Mouse (Mus musculus) midbrain, postnatal 0 days (tissue): ENCODE data around the gene Nudt3. TPM values are rescaled to one million over a fixed set of nuclear protein-coding genes. Genes with fewer than 3 reads are reported as not detected.

ENCODE experiments used
- ATAC-seq: fragments of 200-750 bp; cut with Nextera tagmentation; 2 replicates; pipeline ENCODE4 v1.8.0; 2017; ENCODE audit warnings: moderate number of reproducible peaks, mild to moderate bottlenecking, moderate TSS enrichment, moderate library complexity; ENCODE audit not compliant: low FRiP score
- DNase-seq: peaks from one replicate; pipeline ENCODE4 v3.0.0-alpha.2; 2015; ENCODE audit warnings: low spot score
- H3K27ac ChIP-seq: fragments of 300-500 bp; sonication (generic); 2 replicates; pipeline ENCODE4 v1.5.1; 2014; ENCODE audit warnings: low read depth, mild to moderate bottlenecking, low read length, mixed read lengths
- H3K27me3 ChIP-seq: fragments of 300-500 bp; sonication (generic); 2 replicates; pipeline ENCODE4 v1.6.1; 2014; ENCODE audit warnings: low read length, control low read depth, mixed read lengths; ENCODE audit not compliant: insufficient read depth
- H3K36me3 ChIP-seq: fragments of 300-500 bp; sonication (generic); 2 replicates; pipeline ENCODE4 v1.6.1; 2014; ENCODE audit warnings: low read length, control low read depth, mixed read lengths; ENCODE audit not compliant: insufficient read depth
- H3K4me1 ChIP-seq: fragments of 300-500 bp; sonication (generic); 2 replicates; pipeline ENCODE4 v1.6.1; 2014; ENCODE audit warnings: mild to moderate bottlenecking, control low read depth, antibody characterized with exemption, low read length, mixed read lengths; ENCODE audit not compliant: insufficient read depth
- H3K4me2 ChIP-seq: fragments of 300-500 bp; sonication (generic); 2 replicates; pipeline ENCODE4 v1.6.1; 2014; ENCODE audit warnings: low read depth, mild to moderate bottlenecking, low read length, mixed read lengths; ENCODE audit not compliant: poor library complexity, severe bottlenecking
- H3K4me3 ChIP-seq: fragments of 300-500 bp; sonication (generic); 2 replicates; pipeline ENCODE4 v1.5.1; 2014; ENCODE audit warnings: low read depth, mild to moderate bottlenecking, low read length, moderate library complexity
- H3K9ac ChIP-seq: fragments of 300-500 bp; sonication (generic); replicated peaks from 2 replicates; pipeline ENCODE4 v1.6.1; 2014; ENCODE audit warnings: mild to moderate bottlenecking, low read length, moderate library complexity, mixed read lengths; ENCODE audit not compliant: poor library complexity, severe bottlenecking
- H3K9me3 ChIP-seq: fragments of 300-500 bp; sonication (generic); 2 replicates; pipeline ENCODE4 v1.6.1; 2016; ENCODE audit warnings: low read length, control low read depth
- CTCF ChIP-seq: IDR thresholded peaks from 2 replicates; pipeline ENCODE4 v1.5.1; 2016; ENCODE audit warnings: antibody characterized with exemption, mild to moderate bottlenecking
- WGBS: fragments of 180-500 bp; shearing (Covaris S2); extraction: QIAGEN DNeasy Blood & Tissue Kit; methylation state at CpG from one replicate; pipeline ENCODE4 v1.1.7; 2014; 5-methylcytosine and 5-hydroxymethylcytosine counted together
- polyA plus RNA-seq: library from polyadenylated mRNA; unstranded; fragments of >200 nt; fragmentation: Nextera tagmentation; extraction: Ambion mirVana; gene quantifications from 2 replicates; pipeline ENCODE4 v1.2.1, GENCODE M21; 2015
- total RNA-seq: library from RNA; depleted of rRNA; stranded (reverse); fragments of >200 nt; gene quantifications from 2 replicates; pipeline ENCODE4 v1.2.3, GENCODE M21; 2014

Nudt3 gene
- total and polyA plus RNA-seq, 2 experiments from 2014 or later = 203 to 280 TPM

DNA sequence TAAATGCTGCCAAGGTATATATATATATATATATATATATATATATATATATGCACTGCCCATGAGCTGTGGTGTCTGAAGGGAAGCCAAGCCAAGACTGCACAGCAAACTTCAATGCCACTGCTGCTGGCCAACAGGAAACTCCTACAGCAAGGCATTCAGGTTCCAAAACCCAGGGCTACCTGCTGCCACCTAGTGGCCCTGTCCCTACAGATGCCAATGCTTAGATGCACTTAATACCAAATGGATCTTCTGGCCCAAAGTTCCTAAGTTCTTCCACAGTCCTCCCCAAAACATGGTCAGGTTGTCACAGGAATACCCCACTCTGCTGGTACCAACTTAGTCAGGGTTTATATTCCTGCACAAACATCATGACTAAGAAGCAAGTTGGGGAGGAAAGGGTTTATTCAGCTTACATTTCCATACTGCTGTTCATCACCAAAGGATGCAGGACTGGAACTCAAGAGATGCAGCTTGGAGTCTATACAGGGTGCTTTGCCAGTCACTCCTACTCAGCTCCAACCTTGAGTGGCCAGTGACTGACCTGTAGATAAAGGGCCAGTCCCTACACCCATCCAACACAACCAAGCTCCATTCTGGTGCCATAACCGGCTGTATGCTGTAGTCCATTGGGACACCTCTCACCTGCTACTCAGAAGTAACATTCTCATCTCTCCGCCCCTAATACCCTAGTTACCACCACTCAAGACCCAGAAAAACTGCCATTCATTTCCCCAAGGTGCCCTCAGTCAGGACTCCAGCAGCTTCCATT lies 6.1 kb upstream of the Nudt3 start:
- TF ChIP-seq CTCF = peak; percentile 91
- H3K4me2 ChIP-seq = no peak overlapping the region
- peaks cover 26% of the 10 kb centered on the region for H3K36me3 ChIP-seq
- H3K4me1 ChIP-seq = no peaks in the 10 kb centered on the region
- H3K9ac ChIP-seq = no peak overlapping the region
- DNase-seq (peak; percentile 93), ATAC-seq (no peak)
- no peaks in the 10 kb centered on the region for H3K27me3 ChIP-seq
- no peaks in the 10 kb centered on the region for H3K9me3 ChIP-seq
- H3K27ac ChIP-seq = no peak overlapping the region
- 63% methylated on average over 2 of the region's 2 CpGs for WGBS
- H3K4me3 ChIP-seq = no peak overlapping the region

DNA sequence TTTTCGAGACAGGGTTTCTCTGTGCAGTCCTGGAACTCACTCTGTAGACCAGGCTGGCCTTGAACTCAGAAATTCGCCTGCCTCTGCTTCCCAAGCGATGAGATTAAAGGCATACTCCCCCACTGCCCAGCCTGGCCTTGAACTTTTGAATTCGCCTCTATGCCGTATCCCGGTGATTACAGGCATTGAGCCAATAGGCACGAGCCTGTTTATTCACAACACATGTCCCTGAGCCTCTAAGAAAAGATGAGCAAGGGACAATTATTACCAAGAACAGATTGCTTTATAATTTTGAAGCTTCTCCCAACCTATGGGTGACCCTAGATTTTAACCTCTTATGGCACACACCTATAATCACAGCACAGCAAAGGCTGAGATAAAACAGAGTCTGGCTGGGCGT lies 5.1 kb upstream of the Nudt3 start:
- ATAC-seq (no peak), DNase-seq (no peak)
- H3K9me3 ChIP-seq = no peaks in the 10 kb centered on the region
- no peak overlapping the region for H3K9ac ChIP-seq
- H3K27ac ChIP-seq = no peak overlapping the region
- no peak overlapping the region for H3K4me2 ChIP-seq
- no peak overlapping the region for H3K4me3 ChIP-seq
- 89% methylated on average over 8 of the region's 8 CpGs for WGBS
- peaks cover 24% of the 10 kb centered on the region for H3K36me3 ChIP-seq
- no peaks in the 10 kb centered on the region for H3K27me3 ChIP-seq
- no peak for TF ChIP-seq CTCF
- H3K4me1 ChIP-seq = no peaks in the 10 kb centered on the region

DNA sequence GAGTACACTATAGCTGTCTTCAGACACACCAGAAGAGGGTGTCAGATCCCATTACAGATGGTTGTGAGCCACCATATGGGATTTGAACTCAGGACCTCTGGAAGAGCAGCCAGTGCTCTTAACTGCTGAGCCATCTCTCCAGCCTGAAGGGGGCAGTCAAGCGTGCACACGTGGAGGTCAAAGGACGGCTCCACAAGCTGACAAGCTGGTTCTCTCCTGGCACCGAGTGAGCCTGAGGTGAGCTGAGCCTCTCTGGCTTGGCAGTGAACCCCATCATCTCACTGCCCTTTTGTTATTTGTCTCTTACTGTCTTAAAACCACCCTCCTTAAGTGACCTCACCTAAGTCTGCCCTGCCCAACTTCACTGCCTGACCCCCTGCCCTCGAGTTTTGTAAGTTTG lies 4.2 kb upstream of the Nudt3 start:
- H3K4me2 ChIP-seq = no peak overlapping the region
- DNase-seq (no peak), ATAC-seq (no peak)
- no peak overlapping the region for H3K9ac ChIP-seq
- no peaks in the 10 kb centered on the region for H3K27me3 ChIP-seq
- TF ChIP-seq CTCF = peak; percentile 38; the same call in 1 of the 2 replicates
- no peaks in the 10 kb centered on the region for H3K9me3 ChIP-seq
- no peaks in the 10 kb centered on the region for H3K4me1 ChIP-seq
- H3K27ac ChIP-seq = no peak overlapping the region
- H3K36me3 ChIP-seq = peaks cover 19% of the 10 kb centered on the region
- H3K4me3 ChIP-seq = no peak overlapping the region
- 49% methylated on average over 5 of the region's 5 CpGs for WGBS

DNA sequence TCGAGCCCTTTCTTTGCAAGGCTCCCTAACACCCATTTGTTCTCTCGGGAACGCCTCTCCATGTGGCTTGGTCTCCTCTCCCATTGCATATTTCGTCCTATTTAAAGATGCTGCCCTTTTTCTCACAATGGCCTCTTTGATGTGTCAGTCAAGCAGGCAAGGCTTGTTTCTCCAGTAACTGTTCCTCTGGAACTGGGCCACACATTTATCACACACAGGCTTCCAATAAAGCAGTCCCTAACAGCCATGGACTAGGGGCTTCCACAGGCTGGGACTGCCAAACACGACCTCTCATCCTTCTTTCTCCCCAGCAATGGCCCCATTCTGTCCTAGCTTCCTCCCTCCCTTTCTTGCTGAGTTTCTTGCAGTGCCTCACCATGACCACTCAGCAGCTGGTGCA lies 3.4 kb upstream of the Nudt3 start:
- 9% methylated on average over 5 of the region's 5 CpGs for WGBS
- no peak overlapping the region for H3K4me3 ChIP-seq
- no peaks in the 10 kb centered on the region for H3K4me1 ChIP-seq
- no peak overlapping the region for H3K9ac ChIP-seq
- H3K9me3 ChIP-seq = no peaks in the 10 kb centered on the region
- peaks cover 13% of the 10 kb centered on the region for H3K36me3 ChIP-seq
- H3K4me2 ChIP-seq = no peak overlapping the region
- H3K27me3 ChIP-seq = no peaks in the 10 kb centered on the region
- peak overlapping the region; percentile 14; the same call in 1 of the 2 replicates for H3K27ac ChIP-seq
- ATAC-seq (peak; percentile 31), DNase-seq (peak; percentile 91)
- TF ChIP-seq CTCF = no peak

DNA sequence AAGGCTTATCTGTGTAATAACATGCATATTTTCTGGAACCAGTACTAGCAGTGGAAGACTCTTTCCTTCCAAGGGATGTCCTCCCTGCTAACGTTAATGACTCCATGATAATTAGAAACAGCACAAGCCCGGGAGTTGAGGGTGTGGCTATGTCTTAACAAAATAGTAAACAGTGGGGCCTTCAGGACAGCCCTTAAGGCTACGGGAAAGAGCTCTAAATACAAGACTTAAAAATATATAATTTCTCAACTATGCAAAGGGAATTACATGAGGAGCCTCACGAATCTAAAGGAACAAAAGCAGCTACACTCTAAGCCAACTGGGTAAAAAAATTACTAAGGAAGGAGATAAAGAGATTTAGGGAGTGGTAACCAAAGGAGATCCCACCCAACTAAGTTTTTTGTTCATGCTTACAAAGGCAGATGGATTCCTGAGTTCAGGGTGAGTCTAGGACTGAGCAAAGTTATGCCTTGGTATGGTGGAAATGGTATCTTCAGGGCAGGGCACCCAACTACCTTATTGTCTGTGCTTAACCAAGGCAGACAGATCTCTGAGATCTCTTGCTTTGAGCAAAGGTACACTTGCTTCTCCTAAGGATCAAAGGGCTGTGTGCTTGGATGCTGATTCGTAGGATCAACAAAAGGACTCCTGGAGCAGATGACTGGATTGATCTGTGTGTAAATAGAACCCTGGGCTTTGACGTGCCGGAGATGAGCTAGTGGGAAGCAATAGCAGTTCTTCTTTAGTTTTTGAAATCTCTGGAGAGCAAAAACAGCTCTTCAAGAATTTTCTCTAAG lies 2.4 kb upstream of the Nudt3 start:
- Histone ChIP-seq H3K9me3 (no peaks in the 10 kb centered on the region), H3K27me3 (no peaks in the 10 kb centered on the region), H3K4me3 (no peak overlapping the region), H3K4me1 (0 out of 2 replicates have a peak, but pooled peaks cover 1% of the 10 kb centered on the region), H3K9ac (no peak overlapping the region), H3K4me2 (no peak overlapping the region), H3K27ac (no peak overlapping the region), H3K36me3 (peaks cover 3% of the 10 kb centered on the region; the same call in 1 of the 2 replicates)
- no peak for ATAC-seq
- WGBS = 37% methylated on average over 7 of the region's 7 CpGs
- DNase-seq = no peak
- TF ChIP-seq CTCF = no peak
